Mouse (Mus musculus) bone marrow macrophage, adult 2 months (primary cell): Measurements from ENCODE around the gene Mob3b. TPM values are rescaled to one million over a fixed set of nuclear protein-coding genes. Genes with fewer than 3 reads are reported as not detected.
A peak's percentile ranks its signal among the peaks of the same experiment; 100 is the strongest.
"Not testable (repeated sequence)": the region's sequence is repeated elsewhere in the genome, so short reads cannot be mapped to it uniquely, and the experiment has no call there.

Experiments used
- H3K27ac ChIP-seq: 2 replicates; pipeline ENCODE4 v1.5.1; 2012; ENCODE audit warnings: low read depth, low read length; ENCODE audit not compliant: insufficient read depth
- H3K4me1 ChIP-seq: 2 replicates; pipeline ENCODE4 v1.6.1; 2012; ENCODE audit warnings: low read length; ENCODE audit not compliant: control insufficient read depth, insufficient read depth
- H3K4me3 ChIP-seq: 2 replicates; pipeline ENCODE4 v1.5.1; 2012; ENCODE audit warnings: mild to moderate bottlenecking, low read length, moderate library complexity; ENCODE audit not compliant: insufficient read depth
- CTCF ChIP-seq: IDR thresholded peaks from 2 replicates; pipeline ENCODE4 v1.5.1; 2012; ENCODE audit warnings: low read depth, mild to moderate bottlenecking, low read length, moderate library complexity
- POLR2A ChIP-seq: IDR thresholded peaks from 2 replicates; pipeline ENCODE4 v1.6.1; 2012; ENCODE audit warnings: mild to moderate bottlenecking, low read depth, low read length, borderline replicate concordance
- polyA plus RNA-seq: library from polyadenylated mRNA; stranded (reverse); fragments of >200 nt; gene quantifications from 2 replicates; pipeline ENCODE4 v1.2.4, GENCODE M21; 2012; ENCODE audit not compliant: missing spikeins, insufficient read depth, insufficient read length

Mob3b gene
- polyA plus RNA-seq, 1 experiment: 11.4 TPM

DNA sequence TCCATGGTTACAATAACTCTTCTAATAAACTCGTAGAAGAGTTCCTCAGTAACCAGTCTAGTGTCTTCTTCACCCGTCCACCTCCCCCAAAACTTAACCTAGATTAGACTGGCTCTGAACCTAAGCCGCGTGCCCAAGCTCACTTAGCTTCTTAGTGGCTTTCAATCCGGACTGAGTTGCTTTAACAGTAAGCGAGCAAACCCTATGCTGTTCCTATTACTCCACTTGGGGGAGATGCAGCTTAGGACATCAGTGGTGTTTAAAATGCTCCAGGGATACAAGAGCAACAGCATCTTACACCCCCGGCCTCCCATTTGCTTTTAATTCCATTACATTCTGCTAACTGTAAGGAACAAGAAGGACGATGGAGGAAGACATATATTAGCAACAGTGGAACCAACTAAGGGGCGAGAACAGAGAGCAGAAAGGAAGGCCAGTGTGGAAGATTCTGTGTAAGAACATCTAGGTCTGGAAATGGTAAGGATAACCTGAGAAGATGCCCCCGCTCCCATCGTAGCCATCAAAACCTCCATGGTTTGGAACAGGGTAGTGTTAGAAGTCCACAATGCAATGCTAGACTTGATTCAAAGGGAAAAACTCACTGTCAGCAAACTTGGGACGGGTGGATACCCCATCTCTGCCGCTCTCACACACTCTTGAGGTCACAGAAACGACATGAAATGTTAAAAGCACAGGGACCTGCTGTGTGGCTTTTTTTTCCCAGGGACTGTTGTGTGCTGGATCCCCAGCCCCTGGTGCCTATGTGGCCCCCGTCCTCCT lies 196.3 kb downstream of the Mob3b start:
- H3K27ac ChIP-seq: no peak overlapping the region
- H3K4me1 ChIP-seq: no peaks in the 10 kb centered on the region
- H3K4me3 ChIP-seq: no peak overlapping the region
- TF ChIP-seq POLR2A (no peak), CTCF (no peak)

DNA sequence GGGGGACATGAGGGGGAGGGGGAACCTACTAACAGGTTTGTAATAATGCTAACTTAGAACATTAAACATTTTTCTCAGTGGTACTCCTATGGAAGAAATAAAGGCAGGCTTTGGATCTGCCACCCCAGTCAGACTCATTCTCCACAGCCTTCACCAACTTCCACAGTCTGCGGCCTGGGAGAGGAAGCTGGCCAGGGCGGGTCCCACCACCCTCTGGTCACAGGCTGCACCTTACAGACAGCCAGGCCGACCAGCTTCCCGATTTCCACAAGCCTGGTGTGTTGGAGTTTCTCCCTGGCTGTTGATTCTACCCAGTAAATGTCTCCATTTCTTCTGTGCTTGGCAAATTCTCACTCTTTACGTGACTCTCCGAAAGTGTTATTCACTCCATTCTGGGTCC lies 197.8 kb downstream of the Mob3b start:
- Histone ChIP-seq H3K27ac (no peak overlapping the region), H3K4me1 (no peaks in the 10 kb centered on the region), H3K4me3 (no peak overlapping the region)
- TF ChIP-seq POLR2A (no peak), CTCF (no peak)

DNA sequence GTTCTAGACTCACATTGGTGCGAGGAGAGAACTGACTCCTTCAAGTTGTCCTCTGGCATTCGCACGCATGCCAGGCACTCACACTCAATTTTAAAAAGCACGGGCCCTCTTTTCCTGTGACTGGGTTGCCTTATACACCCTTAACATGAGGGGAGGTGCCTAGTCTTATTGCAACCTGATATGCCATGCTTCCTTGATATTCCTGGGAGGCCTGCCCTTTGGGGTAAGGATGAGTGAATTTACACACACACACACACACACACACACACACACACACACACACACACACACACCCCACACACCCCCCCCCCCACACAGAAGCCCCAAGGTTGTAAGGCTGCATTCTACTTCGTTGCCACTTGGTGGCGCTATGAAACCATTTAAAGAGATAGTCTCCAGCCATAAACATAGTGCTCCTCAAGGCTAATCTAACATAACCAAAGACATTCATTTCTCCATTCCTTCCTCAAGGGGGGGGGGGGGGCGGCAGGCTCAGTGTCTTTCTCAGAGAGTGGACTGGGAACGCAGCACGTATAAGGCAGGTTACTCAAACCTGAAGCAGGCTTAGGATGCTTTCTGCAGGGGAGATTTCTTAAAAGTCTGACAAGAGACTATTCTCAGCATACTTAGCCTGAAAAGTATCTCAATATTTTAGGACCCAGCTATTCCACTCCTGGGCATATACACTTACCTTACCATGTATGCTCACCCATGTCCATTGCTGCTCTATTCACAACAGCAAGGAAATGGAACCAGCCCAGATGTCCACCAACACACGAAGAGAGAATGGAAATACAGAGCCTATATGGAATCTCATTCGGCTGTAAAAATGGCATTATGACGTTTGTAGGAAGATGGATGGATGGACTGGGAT lies 198.9 kb downstream of the Mob3b start:
- H3K4me3 ChIP-seq: no peak overlapping the region
- no peak overlapping the region for H3K27ac ChIP-seq
- TF ChIP-seq POLR2A (no peak), CTCF (peak; percentile 11; the same call in 1 of the 2 replicates)
- H3K4me1 ChIP-seq: no peaks in the 10 kb centered on the region

DNA sequence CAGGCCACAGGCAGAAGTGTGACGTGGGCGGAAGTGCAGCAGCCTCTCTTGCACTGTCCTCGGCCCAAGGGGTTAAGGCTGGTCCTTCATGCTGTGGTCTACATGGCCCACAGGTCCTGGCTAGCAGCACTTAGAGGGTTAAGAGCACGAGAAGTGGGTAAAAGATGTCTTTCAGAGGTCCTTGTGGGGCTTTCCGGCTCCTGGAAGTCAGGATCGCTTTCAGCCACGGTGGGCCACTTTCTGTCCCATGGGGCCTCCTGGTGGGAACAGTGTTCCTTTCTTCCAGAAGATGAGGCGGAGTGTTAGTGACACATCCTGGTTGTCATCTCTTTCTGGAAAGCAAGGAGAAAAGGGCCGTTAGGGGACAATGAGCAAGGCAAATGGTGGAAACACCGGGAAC lies 203.6 kb downstream of the Mob3b start:
- Histone ChIP-seq H3K4me3 (no peak overlapping the region), H3K4me1 (no peaks in the 10 kb centered on the region), H3K27ac (no peak overlapping the region)
- no peak for TF ChIP-seq POLR2A
- no peak for TF ChIP-seq CTCF

DNA sequence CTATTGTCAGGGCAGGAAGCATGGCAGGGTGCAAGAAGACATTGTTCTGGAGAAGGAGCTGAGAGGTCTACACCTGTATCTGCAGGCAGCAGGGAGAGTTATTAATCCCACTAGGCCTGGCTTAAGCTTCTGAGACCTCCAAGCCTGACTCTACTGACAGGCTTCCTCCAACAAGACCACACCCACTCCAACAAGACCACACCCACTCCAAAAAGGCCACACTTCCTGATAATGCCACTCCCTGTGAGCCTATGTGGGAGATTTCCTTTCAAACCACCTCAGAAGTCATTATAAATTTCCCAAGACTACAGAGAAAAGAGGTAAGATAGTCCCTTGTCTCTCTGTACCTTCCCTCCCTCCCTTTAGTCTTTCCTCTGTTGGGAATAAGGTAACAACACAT lies 210.1 kb downstream of the Mob3b start:
- no peak overlapping the region for H3K4me3 ChIP-seq
- TF ChIP-seq POLR2A (no peak), CTCF (no peak)
- no peaks in the 10 kb centered on the region; the same call in 1 of the 2 replicates for H3K4me1 ChIP-seq
- H3K27ac ChIP-seq: no peak overlapping the region

DNA sequence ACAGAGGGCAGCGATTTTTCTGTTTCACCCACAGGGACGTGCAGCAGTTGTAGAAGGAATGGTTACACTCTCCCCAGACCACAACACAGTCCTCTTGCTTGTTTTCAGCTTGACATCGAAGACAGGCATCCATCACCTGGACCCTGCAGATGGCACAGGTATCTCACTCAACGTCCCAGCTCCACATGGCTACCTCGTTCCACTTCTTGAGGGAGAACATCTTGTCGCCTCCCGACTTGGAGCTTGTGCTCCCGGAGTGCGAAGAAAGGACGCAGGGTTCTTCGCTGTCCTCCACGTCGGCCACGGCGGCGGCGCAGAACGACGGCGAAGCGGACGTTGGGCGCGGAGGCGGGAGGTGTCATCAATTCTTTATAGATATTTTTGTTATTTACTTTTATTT lies 216.2 kb downstream of the Mob3b start:
- no peak overlapping the region for H3K4me3 ChIP-seq
- no peak for TF ChIP-seq POLR2A
- no peak for TF ChIP-seq CTCF
- no peak overlapping the region for H3K27ac ChIP-seq
- H3K4me1 ChIP-seq: no peaks in the 10 kb centered on the region

DNA sequence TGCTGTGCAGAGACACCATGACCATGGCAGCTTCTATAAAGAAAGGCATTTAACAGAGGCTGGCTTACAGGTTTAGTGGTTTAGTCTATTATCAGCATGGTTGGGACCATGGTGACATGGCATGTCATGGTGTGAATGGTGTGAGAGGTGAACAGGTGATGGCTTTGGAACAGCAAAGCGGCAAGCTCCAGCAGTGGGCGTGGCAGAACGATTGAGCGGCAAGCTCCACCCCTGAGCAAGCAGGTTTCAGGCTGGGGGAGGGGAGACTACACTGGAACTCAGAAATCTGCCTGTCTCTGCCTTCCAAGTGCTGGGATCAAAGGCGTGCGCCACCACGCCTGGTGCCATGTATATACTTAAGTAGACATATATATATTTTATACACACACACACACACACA lies 228.9 kb downstream of the Mob3b start:
- H3K4me3 ChIP-seq, H3K4me1 ChIP-seq, H3K27ac ChIP-seq: not testable (repeated sequence)

DNA sequence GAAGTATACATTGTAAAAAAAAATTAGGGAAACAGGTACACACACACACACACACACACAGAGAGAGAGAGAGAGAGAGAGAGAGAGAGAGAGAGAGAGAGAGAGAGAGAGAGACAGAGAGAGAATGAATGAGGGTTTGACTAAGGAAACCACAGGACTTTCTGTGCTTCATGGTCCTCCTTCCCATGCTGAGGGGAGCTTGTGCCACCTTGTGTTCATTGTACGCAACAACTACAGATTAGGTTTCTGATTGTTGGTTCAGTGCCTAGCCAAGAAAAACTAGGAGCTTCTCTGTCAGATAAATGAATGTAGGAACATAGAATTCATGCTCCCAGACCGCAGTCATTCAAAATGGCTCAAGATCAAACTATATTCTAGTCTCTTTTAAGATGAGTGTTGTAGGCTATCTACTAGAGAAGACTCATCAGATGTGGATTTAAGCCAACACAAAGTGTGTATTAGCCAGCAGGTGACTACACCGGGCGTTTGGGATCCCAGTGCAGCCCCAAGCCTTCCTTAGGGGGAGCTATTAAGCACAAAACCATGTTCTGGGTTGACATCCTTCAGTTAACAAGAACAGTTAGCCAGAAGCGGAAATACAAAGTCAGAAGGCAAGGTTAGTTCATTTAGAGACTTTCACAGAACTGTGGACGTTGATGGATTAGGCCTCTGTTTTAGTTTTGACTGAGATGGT lies 235.0 kb downstream of the Mob3b start:
- no peak for TF ChIP-seq CTCF
- TF ChIP-seq POLR2A: no peak
- no peak overlapping the region for H3K27ac ChIP-seq
- H3K4me3 ChIP-seq: no peak overlapping the region
- H3K4me1 ChIP-seq: no peaks in the 10 kb centered on the region

DNA sequence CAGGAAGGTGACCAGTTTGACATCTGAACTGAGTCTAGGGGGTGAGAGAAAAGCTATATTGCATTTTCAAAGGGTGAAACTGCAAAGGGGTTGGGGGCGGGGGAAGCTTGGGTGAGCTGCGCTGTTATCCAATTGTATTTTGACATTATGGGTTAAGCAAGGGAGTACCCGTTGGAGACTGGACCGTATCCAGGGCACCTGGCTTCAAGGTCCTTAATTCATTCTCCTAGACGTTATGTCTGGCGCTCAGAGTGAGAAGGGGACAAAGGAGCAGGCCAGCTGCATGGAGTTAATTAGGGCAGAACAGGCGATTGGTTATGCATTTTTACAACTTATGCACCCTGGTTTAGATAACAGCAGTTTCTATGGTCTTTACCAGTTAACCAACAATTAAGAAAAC lies 239.9 kb downstream of the Mob3b start:
- TF ChIP-seq CTCF (no peak), POLR2A (no peak)

DNA sequence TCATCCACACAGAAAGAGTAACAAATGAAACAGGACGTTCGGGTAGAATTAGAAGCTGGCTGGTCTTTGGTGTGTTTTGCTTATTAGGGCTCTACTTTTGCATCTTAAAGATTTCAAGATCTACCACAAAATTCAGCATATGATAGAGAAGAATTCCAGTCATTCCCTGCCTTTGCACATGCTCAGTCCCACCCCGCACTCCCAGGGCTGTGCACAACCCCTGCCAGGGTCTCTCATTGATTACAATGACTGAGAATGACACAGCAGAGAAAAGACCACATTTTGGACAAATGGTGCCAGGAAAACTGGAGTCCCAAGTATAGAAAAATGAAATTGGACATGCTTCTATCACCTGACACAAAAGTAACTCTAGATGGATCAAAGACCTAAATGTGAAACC lies 245.1 kb downstream of the Mob3b start:
- Histone ChIP-seq H3K4me1 (no peaks in the 10 kb centered on the region), H3K4me3 (no peak overlapping the region), H3K27ac (no peak overlapping the region)
- no peak for TF ChIP-seq CTCF
- TF ChIP-seq POLR2A: no peak

More for the DNA sequence above, 239.9 kb downstream of the Mob3b start:
- Histone ChIP-seq H3K4me3 (no peak overlapping the region), H3K4me1 (no peaks in the 10 kb centered on the region), H3K27ac (no peak overlapping the region)
